Mouse (Mus musculus) thymus, adult 18-20 months (tissue): ENCODE results near the gene Myom1.

Source experiments
- DNase-seq, 2 experiments: peaks; one replicate each; pipeline ENCODE4 v3.0.0; 2022; ENCODE audit warnings: mixed read lengths in 2 of 2

Gene Myom1

GRCm38 (mm10) chr17:70992662-70993061 is 9.8 kb upstream of the Myom1 start:
- DNase-seq, result no peak

GRCm38 (mm10) chr17:70993385-70993807 is 9.0 kb upstream of the Myom1 start:
- no peak for DNase-seq

GRCm38 (mm10) chr17:70994671-70995070 is 7.8 kb upstream of the Myom1 start:
- DNase-seq, result no peak

GRCm38 (mm10) chr17:70995551-70995950 is 6.9 kb upstream of the Myom1 start:
- no peak for DNase-seq

- DNase-seq, result no peak
Observed at GRCm38 (mm10) chr17:70997836-70998235, 4.6 kb upstream of the Myom1 start.

GRCm38 (mm10) chr17:70998400-70998975 is 3.9 kb upstream of the Myom1 start:
- no peak for DNase-seq

- DNase-seq, result no peak
Observed at GRCm38 (mm10) chr17:70999187-70999586, 3.2 kb upstream of the Myom1 start.

GRCm38 (mm10) chr17:71000255-71000654 is 2.2 kb upstream of the Myom1 start:
- no peak for DNase-seq

GRCm38 (mm10) chr17:71001067-71001466 is 1.4 kb upstream of the Myom1 start:
- DNase-seq, result no peak

- peak; percentile 34 to 36 for DNase-seq
Observed at GRCm38 (mm10) chr17:71001699-71002080, 743 bp upstream of the Myom1 start.

GRCm38 (mm10) chr17:71002744-71003094 is 286 bp downstream of the Myom1 start, which contains the start of gene Myl12a:
Gene Myl12a (minus strand): TSS chr17:71002878.
- no peak for DNase-seq

GRCm38 (mm10) chr17:71003112-71003511 is 679 bp downstream of the Myom1 start:
- DNase-seq, result no peak

- no peak for DNase-seq
Observed at GRCm38 (mm10) chr17:71003721-71004120, 1.3 kb downstream of the Myom1 start.

GRCm38 (mm10) chr17:71004186-71004960 is 1.9 kb downstream of the Myom1 start:
- DNase-seq, result no peak

- DNase-seq, result no peak
Observed at GRCm38 (mm10) chr17:71006976-71007375, 4.5 kb downstream of the Myom1 start.

GRCm38 (mm10) chr17:71008676-71009075 is 6.2 kb downstream of the Myom1 start:
- DNase-seq, result no peak

GRCm38 (mm10) chr17:71009751-71010150 is 7.3 kb downstream of the Myom1 start:
- DNase-seq, result no peak

- no peak for DNase-seq
Observed at GRCm38 (mm10) chr17:71010646-71011242, 8.3 kb downstream of the Myom1 start.

- DNase-seq, result no peak
Observed at GRCm38 (mm10) chr17:71011931-71012662, 9.7 kb downstream of the Myom1 start.

- DNase-seq, result no peak
Observed at GRCm38 (mm10) chr17:71013105-71013504, 10.7 kb downstream of the Myom1 start.

- DNase-seq, result no peak
Observed at GRCm38 (mm10) chr17:71014911-71015310, 12.5 kb downstream of the Myom1 start.

GRCm38 (mm10) chr17:71017457-71017998 is 15.1 kb downstream of the Myom1 start:
- no peak for DNase-seq

- DNase-seq, result no peak
Observed at GRCm38 (mm10) chr17:71018151-71018550, 15.7 kb downstream of the Myom1 start.
